Mouse (Mus musculus) megakaryocyte, embryonic 14.5 days (primary cell): ENCODE data around the gene Lhfp. TPM values are rescaled to one million over a fixed set of nuclear protein-coding genes. Genes with fewer than 3 reads are reported as not detected.

Source experiments
- H3K27me3 ChIP-seq: replicated peaks from 2 replicates; pipeline ENCODE3; 2012; ENCODE audit warnings: inconsistent platforms
- H3K36me3 ChIP-seq: replicated peaks from 2 replicates; pipeline ENCODE3; 2012; ENCODE audit warnings: low read length, inconsistent platforms, mixed read lengths
- H3K4me1 ChIP-seq: 2 replicates; pipeline ENCODE4 v1.6.1; 2012; ENCODE audit warnings: inconsistent platforms
- H3K4me3 ChIP-seq: replicated peaks from 2 replicates; pipeline ENCODE3; 2012; ENCODE audit warnings: moderate library complexity, mild to moderate bottlenecking, inconsistent platforms
- H3K9me3 ChIP-seq: 2 replicates; pipeline ENCODE4 v1.6.1; 2012; ENCODE audit warnings: inconsistent platforms
- FLI1 ChIP-seq: IDR thresholded peaks from 2 replicates; pipeline ENCODE4 v1.6.1; 2012; ENCODE audit warnings: low read length, inconsistent platforms, mixed read lengths
- GATA1 ChIP-seq: IDR thresholded peaks from 3 replicates; pipeline ENCODE4 v1.6.1; 2012; ENCODE audit warnings: mixed read lengths, low read length, inconsistent platforms, borderline replicate concordance
- polyA plus RNA-seq: library from polyadenylated mRNA; stranded (reverse); fragments of >175 nt; gene quantifications from 2 replicates; pipeline ENCODE4 v1.2.3, GENCODE M21; 2012; ENCODE audit warnings: low replicate concordance; ENCODE audit not compliant: insufficient read depth

Lhfp gene
- polyA plus RNA-seq, 1 experiment = 1.0 TPM

DNA sequence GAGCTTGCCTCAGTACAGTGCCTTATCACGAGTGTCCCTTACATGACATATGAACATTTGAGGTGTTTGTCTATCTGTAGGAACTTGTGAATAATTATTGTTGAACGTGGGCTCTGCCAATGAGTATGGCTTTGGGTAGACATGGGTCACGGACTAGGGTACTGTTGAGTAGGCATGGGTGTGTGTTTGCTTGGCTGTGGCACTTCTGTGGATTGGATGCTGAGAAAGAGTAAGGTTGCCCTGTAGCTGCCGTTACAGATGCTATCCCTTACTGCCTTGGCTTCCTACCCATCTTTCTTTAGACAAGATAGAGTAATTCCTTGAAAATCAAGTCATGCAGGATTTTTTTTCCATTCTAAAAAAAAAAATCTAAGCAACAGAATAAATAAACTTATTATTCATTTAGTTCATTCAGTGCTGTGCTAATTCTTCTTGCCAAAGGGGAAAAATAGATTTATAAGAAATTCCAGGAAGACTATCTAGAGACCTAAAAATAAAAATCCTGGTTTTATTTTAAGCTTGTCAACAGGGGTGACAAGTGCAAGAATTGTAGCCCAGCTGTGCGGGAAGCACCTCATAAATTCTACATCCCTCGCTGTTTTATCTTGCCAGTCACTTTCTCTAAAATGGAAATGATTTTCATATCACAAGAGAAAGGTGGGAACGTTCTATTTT is 45.3 kb downstream of the Lhfp start:
- no peaks in the 10 kb centered on the region for H3K4me1 ChIP-seq
- H3K9me3 ChIP-seq = no peaks in the 10 kb centered on the region
- no peak overlapping the region for H3K4me3 ChIP-seq
- TF ChIP-seq GATA1 (no peak), FLI1 (no peak)
- H3K27me3 ChIP-seq = peaks cover under 1% of the 10 kb centered on the region
- H3K36me3 ChIP-seq = no peaks in the 10 kb centered on the region

GRCm38 (mm10) chr3:53087156-53087805 is 46.0 kb downstream of the Lhfp start:
- Histone ChIP-seq H3K9me3 (no peaks in the 10 kb centered on the region), H3K4me1 (no peaks in the 10 kb centered on the region), H3K27me3 (peaks cover 2% of the 10 kb centered on the region), H3K4me3 (no peak overlapping the region), H3K36me3 (no peaks in the 10 kb centered on the region)
- TF ChIP-seq FLI1 (no peak), GATA1 (no peak)

GRCm38 (mm10) chr3:53089921-53090320 is 48.6 kb downstream of the Lhfp start:
- H3K4me1 ChIP-seq = no peaks in the 10 kb centered on the region
- no peak overlapping the region for H3K4me3 ChIP-seq
- peaks cover 2% of the 10 kb centered on the region for H3K27me3 ChIP-seq
- peaks cover 2% of the 10 kb centered on the region for H3K9me3 ChIP-seq
- TF ChIP-seq GATA1 (no peak), FLI1 (no peak)
- H3K36me3 ChIP-seq = no peaks in the 10 kb centered on the region

DNA sequence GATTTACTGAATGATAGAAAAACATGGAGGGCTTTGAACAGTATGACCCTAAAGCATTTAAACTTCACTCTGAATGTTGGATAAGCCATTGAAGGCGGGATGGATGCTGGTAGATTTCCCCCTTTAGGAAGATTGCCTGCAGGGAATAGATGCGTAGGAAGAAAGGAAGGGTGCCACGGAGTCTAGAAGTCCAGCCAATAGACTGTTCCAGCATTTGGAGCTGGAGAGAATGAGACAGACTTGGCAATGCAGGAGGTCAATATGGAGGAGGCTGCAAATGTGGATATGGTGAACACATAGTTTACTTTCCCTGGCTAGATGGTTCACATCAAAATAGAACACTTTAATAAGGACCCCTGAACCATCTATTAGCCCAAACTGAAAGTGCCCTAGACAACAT is 58.9 kb downstream of the Lhfp start:
- Histone ChIP-seq H3K36me3 (no peaks in the 10 kb centered on the region), H3K9me3 (no peaks in the 10 kb centered on the region), H3K4me1 (no peaks in the 10 kb centered on the region), H3K27me3 (peaks cover 1% of the 10 kb centered on the region), H3K4me3 (no peak overlapping the region)
- TF ChIP-seq FLI1 (no peak), GATA1 (no peak)

GRCm38 (mm10) chr3:53100803-53101202 is 59.5 kb downstream of the Lhfp start:
- no peak for TF ChIP-seq FLI1
- TF ChIP-seq GATA1 = no peak
- Histone ChIP-seq H3K27me3 (peaks cover 1% of the 10 kb centered on the region), H3K4me1 (no peaks in the 10 kb centered on the region), H3K9me3 (no peaks in the 10 kb centered on the region), H3K4me3 (no peak overlapping the region), H3K36me3 (no peaks in the 10 kb centered on the region)

DNA sequence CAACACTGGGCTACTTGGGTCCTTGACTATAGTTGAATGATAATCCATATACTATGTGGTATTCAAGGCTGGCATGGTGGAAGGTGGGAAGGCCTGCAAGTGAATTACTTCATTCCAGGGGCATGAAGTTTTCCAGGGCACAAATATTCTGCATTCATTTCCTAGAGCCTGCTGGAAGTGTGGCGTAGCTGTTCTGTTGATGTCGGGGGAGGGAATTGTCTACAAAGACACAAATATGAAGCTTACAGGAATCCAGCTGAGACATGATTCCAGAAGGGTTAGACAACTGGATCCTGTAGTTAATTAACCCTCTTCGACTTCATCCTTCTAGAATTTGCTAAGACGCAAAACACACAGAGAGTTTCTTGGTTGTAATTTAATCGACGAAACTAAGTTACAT is 60.4 kb downstream of the Lhfp start:
- H3K9me3 ChIP-seq = no peaks in the 10 kb centered on the region
- H3K4me3 ChIP-seq = no peak overlapping the region
- TF ChIP-seq FLI1 (no peak), GATA1 (no peak)
- H3K27me3 ChIP-seq = peaks cover 1% of the 10 kb centered on the region
- H3K4me1 ChIP-seq = no peaks in the 10 kb centered on the region
- H3K36me3 ChIP-seq = no peaks in the 10 kb centered on the region

DNA sequence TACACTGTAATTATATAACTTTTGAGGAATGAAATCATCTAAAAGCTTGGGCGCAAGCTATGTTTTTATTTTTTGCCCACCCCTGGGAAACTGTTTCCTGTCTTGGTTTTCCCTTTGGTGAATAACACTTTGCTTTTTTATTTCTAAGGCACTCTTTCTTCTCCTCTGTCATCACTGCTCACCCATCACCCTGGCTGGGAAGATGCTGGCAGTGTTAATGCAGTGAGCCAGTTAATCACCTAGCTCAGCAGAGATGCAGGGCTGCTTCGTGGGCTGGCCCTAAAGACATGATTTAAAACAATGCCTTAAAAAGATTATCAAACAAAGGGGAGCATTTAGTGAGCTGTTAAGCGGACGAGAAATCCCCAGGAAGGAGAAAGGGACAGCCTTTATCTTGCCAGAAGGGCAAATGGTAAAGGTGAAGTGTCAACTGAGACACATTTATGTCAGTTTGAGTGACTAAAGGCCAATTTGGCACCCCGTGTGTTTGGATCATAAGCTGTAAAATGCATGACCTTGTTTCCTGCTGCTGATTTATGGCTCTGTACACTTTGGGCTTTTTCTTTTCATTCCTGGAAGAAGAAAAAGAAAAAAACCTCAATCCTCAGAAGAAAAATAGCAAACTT is 60.9 kb downstream of the Lhfp start:
- peaks cover 1% of the 10 kb centered on the region for H3K27me3 ChIP-seq
- H3K9me3 ChIP-seq = no peaks in the 10 kb centered on the region
- H3K4me1 ChIP-seq = no peaks in the 10 kb centered on the region
- H3K36me3 ChIP-seq = no peaks in the 10 kb centered on the region
- no peak overlapping the region for H3K4me3 ChIP-seq
- TF ChIP-seq GATA1 = no peak
- no peak for TF ChIP-seq FLI1

GRCm38 (mm10) chr3:53102757-53103153 is 61.4 kb downstream of the Lhfp start:
- Histone ChIP-seq H3K27me3 (peaks cover 1% of the 10 kb centered on the region), H3K4me1 (no peaks in the 10 kb centered on the region), H3K4me3 (no peak overlapping the region), H3K9me3 (no peaks in the 10 kb centered on the region), H3K36me3 (no peaks in the 10 kb centered on the region)
- no peak for TF ChIP-seq FLI1
- no peak for TF ChIP-seq GATA1

DNA sequence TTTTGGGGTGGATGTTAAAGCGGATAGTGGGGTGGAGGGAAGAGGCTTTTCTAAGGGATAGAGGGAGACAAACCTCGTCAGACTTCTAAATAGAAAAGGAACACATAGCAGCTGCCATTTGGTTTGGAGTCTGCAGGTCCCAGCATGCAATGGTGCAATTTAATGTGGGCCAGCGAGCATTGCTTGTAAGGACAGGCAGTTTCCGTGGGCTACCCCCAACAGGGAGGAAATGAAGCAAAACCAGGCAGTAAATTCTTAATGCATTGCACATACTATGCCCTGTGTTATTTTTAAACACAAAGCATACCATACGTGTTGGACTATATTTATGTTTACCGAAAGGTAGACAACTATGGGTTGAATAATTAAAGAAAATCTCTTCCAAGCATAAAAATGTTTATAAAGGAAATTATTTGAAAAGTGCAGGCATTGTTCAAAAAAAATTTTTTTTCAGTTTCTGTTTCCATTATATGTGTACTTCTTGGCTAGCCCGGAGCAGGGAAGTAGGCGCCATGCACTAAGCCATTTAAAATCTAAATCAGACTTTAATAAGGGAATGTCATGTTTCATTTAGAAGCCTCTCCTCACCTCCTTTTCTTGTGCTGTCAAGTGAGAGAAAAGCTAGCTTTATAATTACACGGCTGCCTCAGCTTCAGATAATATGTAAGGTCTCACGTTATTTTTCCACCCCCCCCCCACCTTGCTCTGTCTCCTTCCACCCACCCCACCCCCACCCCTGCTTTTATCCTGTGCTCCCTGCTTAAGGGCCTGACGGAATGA is 67.5 kb downstream of the Lhfp start:
- Histone ChIP-seq H3K27me3 (no peaks in the 10 kb centered on the region), H3K36me3 (no peaks in the 10 kb centered on the region), H3K4me3 (no peak overlapping the region), H3K4me1 (no peaks in the 10 kb centered on the region), H3K9me3 (peaks cover 18% of the 10 kb centered on the region)
- TF ChIP-seq GATA1 (no peak), FLI1 (no peak)
